Mouse (Mus musculus) stomach, postnatal 0 days (tissue): ENCODE results near the gene Kcna2.

Experiments
- CTCF ChIP-seq: IDR thresholded peaks from 2 replicates; pipeline ENCODE4 v1.5.1; 2016; ENCODE audit warnings: antibody characterized with exemption, low read depth, mild to moderate bottlenecking, moderate library complexity
- EP300 ChIP-seq: optimal IDR thresholded peaks from 2 replicates; pipeline ENCODE3; 2016; ENCODE audit warnings: antibody characterized with exemption

- TF ChIP-seq CTCF: no peak
- TF ChIP-seq EP300: no peak
These were observed 2.5 kb downstream of the Kcna2 start for GRCm38 (mm10) chr3:107103462-107103861.
